Mouse (Mus musculus) MEL (cell line): ENCODE measurements around the gene Nfia. TPM values are rescaled to one million over a fixed set of nuclear protein-coding genes. Genes with fewer than 3 reads are reported as not detected.

Source experiments
- DNase-seq: peaks from one replicate; pipeline ENCODE4 v3.0.0; 2011; ENCODE audit warnings: low read depth, low spot score
- H3K27ac ChIP-seq: 2 replicates; pipeline ENCODE4 v1.5.1; 2012; ENCODE audit warnings: low read depth, mild to moderate bottlenecking, control low read depth, low read length, moderate library complexity; ENCODE audit not compliant: control insufficient read depth
- H3K27me3 ChIP-seq, 2 experiments: fragments of 150-350 bp in 1 of 2; sonication (generic) in 1 of 2; 2 replicates each; pipeline ENCODE4 v1.6.1; 2012; ENCODE audit warnings: low read length in 2 of 2, mild to moderate bottlenecking in 2 of 2, improper control_type of control experiment in 1 of 2, moderate library complexity in 1 of 2; ENCODE audit not compliant: insufficient read depth in 2 of 2, control insufficient read depth in 1 of 2
- H3K36me3 ChIP-seq, 2 experiments: 2 replicates each; pipeline ENCODE4 v1.6.1; 2012 to 2014; ENCODE audit warnings: low read length in 2 of 2, improper control_type of control experiment in 1 of 2, inconsistent platforms in 1 of 2, mild to moderate bottlenecking in 1 of 2; ENCODE audit not compliant: insufficient read depth in 2 of 2, control insufficient read depth in 1 of 2
- H3K4me1 ChIP-seq, 2 experiments: fragments of 150-350 bp in 1 of 2; sonication (generic) in 1 of 2; 2 replicates each; pipeline ENCODE4 v1.6.1; 2012; ENCODE audit warnings: low read length in 2 of 2, improper control_type of control experiment in 1 of 2, mild to moderate bottlenecking in 1 of 2; ENCODE audit not compliant: insufficient read depth in 2 of 2, control insufficient read depth in 1 of 2
- H3K4me3 ChIP-seq, 2 experiments: fragments of 150-350 bp in 1 of 2; sonication (generic) in 1 of 2; 2 replicates each; pipeline ENCODE4 v1.5.1; 2012; ENCODE audit warnings: low read depth in 2 of 2, low read length in 2 of 2, mild to moderate bottlenecking in 2 of 2, moderate library complexity in 2 of 2, control low read depth in 1 of 2, improper control_type of control experiment in 1 of 2; ENCODE audit not compliant: control insufficient read depth in 1 of 2, insufficient read depth in 1 of 2
- H3K79me2 ChIP-seq: 2 replicates; pipeline ENCODE4 v1.6.1; 2012; ENCODE audit warnings: mild to moderate bottlenecking, low read length, moderate library complexity; ENCODE audit not compliant: control insufficient read depth, poor library complexity, insufficient read depth
- H3K9ac ChIP-seq: 2 replicates; pipeline ENCODE4 v1.6.1; 2012; ENCODE audit warnings: low read depth, mild to moderate bottlenecking, control low read depth, low read length, moderate library complexity; ENCODE audit not compliant: control insufficient read depth, poor library complexity, severe bottlenecking
- H3K9me3 ChIP-seq: fragments of 150-350 bp; sonication (generic); replicated peaks from 2 replicates; pipeline ENCODE4 v1.6.1; 2012; ENCODE audit warnings: mild to moderate bottlenecking, low read length, improper control_type of control experiment, moderate library complexity; ENCODE audit not compliant: insufficient read depth
- CHD2 ChIP-seq: IDR thresholded peaks from 2 replicates; pipeline ENCODE4 v1.6.1; 2011; ENCODE audit warnings: low read length, improper control_type of control experiment
- E2F4 ChIP-seq: IDR thresholded peaks from 2 replicates; pipeline ENCODE4 v1.6.1; 2011; ENCODE audit warnings: low read depth, low read length, improper control_type of control experiment, borderline replicate concordance
- ELF1 ChIP-seq: IDR thresholded peaks from 2 replicates; pipeline ENCODE4 v1.6.1; 2014; ENCODE audit warnings: low read depth, mild to moderate bottlenecking, inconsistent platforms, low read length, improper control_type of control experiment, moderate library complexity
- GATA1 ChIP-seq: IDR thresholded peaks from 2 replicates; pipeline ENCODE4 v1.6.1; 2011; ENCODE audit warnings: low read depth, low read length, improper control_type of control experiment
- JUND ChIP-seq: IDR thresholded peaks from 2 replicates; pipeline ENCODE4 v1.6.1; 2011; ENCODE audit warnings: low read depth, mild to moderate bottlenecking, improper control_type of control experiment, low read length
- MEF2A ChIP-seq: IDR thresholded peaks from 2 replicates; pipeline ENCODE4 v1.6.1; 2014; ENCODE audit warnings: low read depth, mild to moderate bottlenecking, inconsistent platforms, low read length, improper control_type of control experiment; ENCODE audit not compliant: poor library complexity, insufficient replicate concordance, severe bottlenecking; ENCODE audit errors: extremely low read depth
- MXI1 ChIP-seq: IDR thresholded peaks from 2 replicates; pipeline ENCODE4 v1.6.1; 2011; ENCODE audit warnings: mild to moderate bottlenecking, low read depth, low read length, improper control_type of control experiment
- MYC ChIP-seq: IDR thresholded peaks from 2 replicates; pipeline ENCODE4 v1.6.1; 2011; ENCODE audit warnings: low read depth, mild to moderate bottlenecking, low read length, improper control_type of control experiment, moderate library complexity
- NRF1 ChIP-seq: IDR thresholded peaks from 2 replicates; pipeline ENCODE4 v1.6.1; 2014; ENCODE audit warnings: low read depth, mild to moderate bottlenecking, inconsistent platforms, low read length, improper control_type of control experiment, moderate library complexity; ENCODE audit not compliant: poor library complexity, insufficient read depth, severe bottlenecking
- POLR2AphosphoS2 ChIP-seq: IDR thresholded peaks from 2 replicates; pipeline ENCODE4 v1.6.1; 2011; ENCODE audit warnings: low read length, improper control_type of control experiment
- POLR2AphosphoS5 ChIP-seq: IDR thresholded peaks from 2 replicates; pipeline ENCODE4 v1.6.1; 2012; ENCODE audit warnings: low read depth, borderline replicate concordance, mild to moderate bottlenecking, inconsistent platforms, low read length, moderate library complexity, mixed read lengths
- SIN3A ChIP-seq: IDR thresholded peaks from 2 replicates; pipeline ENCODE4 v1.6.1; 2012; ENCODE audit warnings: low read length, improper control_type of control experiment, inconsistent platforms
- SMC3 ChIP-seq: IDR thresholded peaks from 2 replicates; pipeline ENCODE4 v1.6.1; 2011; ENCODE audit warnings: low read depth, low read length, improper control_type of control experiment
- TAL1 ChIP-seq: IDR thresholded peaks from 2 replicates; pipeline ENCODE4 v1.6.1; 2012; ENCODE audit warnings: mild to moderate bottlenecking, inconsistent platforms, low read length, moderate library complexity, mixed read lengths
- UBTF ChIP-seq: IDR thresholded peaks from 2 replicates; pipeline ENCODE4 v1.6.1; 2012; ENCODE audit warnings: low read depth, mild to moderate bottlenecking, inconsistent platforms, low read length, improper control_type of control experiment, moderate library complexity, borderline replicate concordance; ENCODE audit not compliant: insufficient read depth
- USF1 ChIP-seq: IDR thresholded peaks from 2 replicates; pipeline ENCODE4 v1.6.1; 2014; ENCODE audit warnings: low read depth, mild to moderate bottlenecking, inconsistent platforms, low read length, improper control_type of control experiment, moderate library complexity
- USF2 ChIP-seq, 2 experiments: IDR thresholded peaks; 2 replicates each; pipeline ENCODE4 v1.6.1; 2011 to 2012; ENCODE audit warnings: improper control_type of control experiment in 2 of 2, low read length in 2 of 2, borderline replicate concordance in 1 of 2, inconsistent platforms in 1 of 2, low read depth in 1 of 2, mild to moderate bottlenecking in 1 of 2; ENCODE audit not compliant: insufficient read depth in 1 of 2
- ZMIZ1 ChIP-seq: IDR thresholded peaks from 2 replicates; pipeline ENCODE4 v1.6.1; 2012; ENCODE audit warnings: low read depth, mild to moderate bottlenecking, inconsistent platforms, low read length, improper control_type of control experiment, moderate library complexity
- ZNF384 ChIP-seq: IDR thresholded peaks from 2 replicates; pipeline ENCODE4 v1.6.1; 2012; ENCODE audit warnings: low read depth, mild to moderate bottlenecking, inconsistent platforms, low read length, improper control_type of control experiment
- polyA plus RNA-seq, 2 experiments: library from polyadenylated mRNA; stranded (reverse) in 1 of 2; unstranded in 1 of 2; fragments of >175 nt in 1 of 2; fragments of >200 nt in 1 of 2; gene quantifications; 2 replicates each; pipeline versions ENCODE4 v1.2.1 to v1.2.4; 2012; ENCODE audit warnings: low replicate concordance in 2 of 2, low read depth in 1 of 2; ENCODE audit not compliant: insufficient read length in 2 of 2, insufficient read depth in 1 of 2, missing spikeins in 1 of 2
- total RNA-seq: library from RNA; depleted of rRNA; stranded (reverse); fragments of 300-350 nt; gene quantifications from 2 replicates; pipeline ENCODE4 v1.2.3, GENCODE M21; 2012

Nfia gene
- total and polyA plus RNA-seq, 3 experiments = 10.2 to 20.5 (median 13.4) TPM

DNA sequence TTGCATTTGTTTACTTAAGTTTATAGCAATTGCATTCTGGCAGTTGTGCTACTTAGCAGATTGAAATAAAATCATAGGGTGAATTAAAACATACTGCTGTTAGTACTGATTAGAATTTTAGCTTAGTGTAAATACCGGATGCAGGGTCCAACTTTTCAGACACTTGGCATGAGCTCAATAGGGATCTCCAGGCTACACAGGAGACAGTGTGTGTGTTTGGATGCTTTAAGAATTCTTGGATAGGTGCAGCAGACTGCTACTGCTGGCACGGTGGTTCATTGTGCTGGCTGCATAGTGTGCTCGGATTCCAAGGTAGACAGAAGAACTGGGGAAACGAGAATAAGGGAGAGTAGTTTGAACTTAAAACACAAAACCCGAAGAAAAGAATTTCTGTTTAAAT is 151.9 kb downstream of the Nfia start:
- Histone ChIP-seq H3K4me3 (no peak overlapping the region), H3K27ac (peak overlapping the region; percentile 95), H3K79me2 (peaks cover 42% of the 10 kb centered on the region), H3K27me3 (no peaks in the 10 kb centered on the region), H3K4me1 (peaks cover 42 to 44% of the 10 kb centered on the region in 2 experiments), H3K9ac (no peak overlapping the region), H3K9me3 (no peaks in the 10 kb centered on the region), H3K36me3 (peaks cover 0 to 68% of the 10 kb centered on the region in 2 experiments; a peak in 2 of 4 replicates)
- DNase-seq = no peak
- TF ChIP-seq MYC = no peak
- TF ChIP-seq USF2 (IDR thresholded peaks at IDR 0.05; ENCODE audit: borderline replicate concordance in 1 of 2, insufficient read depth in 1 of 2, low read depth in 1 of 2, low read length in 2 of 2) = no peak
- TF ChIP-seq SMC3 = no peak
- no peak for TF ChIP-seq CHD2
- no peak for TF ChIP-seq ELF1
- no peak for TF ChIP-seq JUND

DNA sequence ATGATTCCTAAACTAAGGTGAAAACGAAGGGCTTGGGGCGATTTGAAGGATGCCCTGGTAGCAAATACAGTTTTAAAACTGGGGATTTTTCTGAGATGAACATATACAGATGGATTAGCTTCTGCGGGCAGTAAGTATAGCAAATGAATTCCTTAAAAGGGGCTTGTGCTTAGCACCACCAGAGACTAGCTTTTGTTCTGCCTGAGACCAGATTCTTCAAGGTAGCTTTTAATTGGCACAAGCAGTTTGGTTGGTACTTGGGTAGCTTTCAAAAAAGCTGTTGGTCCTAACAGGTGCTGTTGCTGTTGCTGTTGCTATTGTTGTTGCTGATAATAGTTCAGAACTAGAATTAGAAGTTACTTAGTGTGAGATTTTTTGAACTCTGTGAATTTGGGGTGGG is 152.3 kb downstream of the Nfia start:
- H3K27ac ChIP-seq = peak overlapping the region; percentile 27; the same call in 1 of the 2 replicates
- no peak for TF ChIP-seq JUND
- TF ChIP-seq E2F4 = no peak
- TF ChIP-seq, all 39 proteins: peak for 0

DNA sequence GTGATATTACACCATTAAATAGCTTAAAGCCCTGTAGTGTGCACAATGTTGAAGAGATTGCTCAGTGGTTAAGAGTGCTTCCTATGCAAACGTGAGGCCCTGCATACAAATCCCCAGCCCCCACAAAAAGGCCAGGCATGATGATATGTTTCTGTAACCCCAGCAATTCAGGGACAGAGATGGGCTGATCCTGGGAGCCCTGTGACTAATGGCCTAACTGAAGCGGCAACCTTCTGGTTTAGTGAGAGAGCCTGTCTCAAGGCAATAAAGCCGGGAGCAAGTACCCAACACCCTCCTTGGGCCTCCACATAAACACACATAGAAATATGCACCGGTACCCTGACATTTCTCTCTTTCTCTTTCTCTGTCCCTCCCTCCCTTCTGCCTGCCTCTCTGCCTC is 153.1 kb downstream of the Nfia start:
- Histone ChIP-seq H3K4me1 (peaks cover 41% of the 10 kb centered on the region in 2 experiments), H3K36me3 (peaks cover 0 to 63% of the 10 kb centered on the region in 2 experiments; a peak in 2 of 4 replicates), H3K9me3 (no peaks in the 10 kb centered on the region), H3K79me2 (peaks cover 43% of the 10 kb centered on the region), H3K9ac (peak overlapping the region; percentile 30; the same call in 1 of the 2 replicates), H3K27me3 (no peaks in the 10 kb centered on the region), H3K4me3 (no peak overlapping the region), H3K27ac (no peak overlapping the region)
- DNase-seq = peak; percentile 23
- TF ChIP-seq GATA1 = no peak
- no peak for TF ChIP-seq TAL1
- TF ChIP-seq NRF1 = no peak
- no peak for TF ChIP-seq ELF1
- no peak for TF ChIP-seq SIN3A
- no peak for TF ChIP-seq USF1
- TF ChIP-seq POLR2AphosphoS5 = no peak
- TF ChIP-seq ZMIZ1 = no peak
- TF ChIP-seq MXI1 = no peak
- TF ChIP-seq POLR2AphosphoS2 = no peak
- no peak for TF ChIP-seq ZNF384
- TF ChIP-seq MEF2A = no peak
- no peak for TF ChIP-seq UBTF
- TF ChIP-seq CHD2 = no peak

More for the DNA sequence above, 152.3 kb downstream of the Nfia start:
- Histone ChIP-seq H3K36me3 (peaks cover 0 to 66% of the 10 kb centered on the region in 2 experiments; a peak in 2 of 4 replicates), H3K4me1 (peaks cover 42 to 44% of the 10 kb centered on the region in 2 experiments), H3K9me3 (no peaks in the 10 kb centered on the region), H3K79me2 (peaks cover 43% of the 10 kb centered on the region), H3K4me3 (no peak overlapping the region), H3K27me3 (no peaks in the 10 kb centered on the region), H3K9ac (no peak overlapping the region)
- DNase-seq = peak; percentile 21
